Mouse (Mus musculus) ES-Bruce4 (cell line): ENCODE results near the gene Pcbp4. TPM values are rescaled to one million over a fixed set of nuclear protein-coding genes. Genes with fewer than 3 reads are reported as not detected.

Experiments
- H3K27ac ChIP-seq: 2 replicates; pipeline ENCODE4 v1.5.1; 2012; ENCODE audit warnings: low read length, inconsistent platforms; ENCODE audit not compliant: insufficient read depth
- H3K27me3 ChIP-seq: 2 replicates; pipeline ENCODE4 v1.6.1; 2012; ENCODE audit warnings: mild to moderate bottlenecking, low read length, inconsistent platforms; ENCODE audit not compliant: control insufficient read depth, poor library complexity, insufficient read depth, severe bottlenecking
- H3K36me3 ChIP-seq: 2 replicates; pipeline ENCODE4 v1.6.1; 2012; ENCODE audit warnings: inconsistent platforms, mild to moderate bottlenecking, low read length, moderate library complexity; ENCODE audit not compliant: control insufficient read depth, poor library complexity, insufficient read depth, severe bottlenecking
- H3K4me1 ChIP-seq: one replicate; pipeline ENCODE4 v1.8.1; 2011; ENCODE audit warnings: low read length; ENCODE audit not compliant: control insufficient read depth, insufficient read depth
- H3K4me3 ChIP-seq: 2 replicates; pipeline ENCODE4 v1.5.1; 2011; ENCODE audit warnings: low read depth, mild to moderate bottlenecking, low read length
- H3K9ac ChIP-seq: 2 replicates; pipeline ENCODE4 v1.6.1; 2012; ENCODE audit warnings: low read depth, mild to moderate bottlenecking, inconsistent platforms; ENCODE audit not compliant: poor library complexity, severe bottlenecking
- H3K9me3 ChIP-seq: replicated peaks from 2 replicates; pipeline ENCODE4 v1.6.1; 2012; ENCODE audit warnings: mild to moderate bottlenecking, low read length, inconsistent platforms; ENCODE audit not compliant: control insufficient read depth, poor library complexity, insufficient read depth, severe bottlenecking
- CTCF ChIP-seq: IDR thresholded peaks from one replicate; pipeline ENCODE4 v1.8.1; 2011; ENCODE audit warnings: low read depth, low read length
- EP300 ChIP-seq: IDR thresholded peaks from 2 replicates; pipeline ENCODE4 v1.6.1; 2011; ENCODE audit warnings: low read depth, low read length; ENCODE audit not compliant: insufficient read depth
- POLR2A ChIP-seq: IDR thresholded peaks from one replicate; pipeline ENCODE4 v1.8.1; 2011; ENCODE audit warnings: low read length; ENCODE audit not compliant: insufficient read depth
- polyA plus RNA-seq: library from polyadenylated mRNA; stranded (reverse); fragments of >200 nt; gene quantifications from 2 replicates; pipeline ENCODE4 v1.2.4, GENCODE M21; 2011; ENCODE audit warnings: low read depth; ENCODE audit not compliant: missing spikeins, insufficient read depth, insufficient read length

The Pcbp4 gene
- polyA plus RNA-seq, 1 experiment = 99.2 TPM

GRCm38 (mm10) chr9:106478101-106478500, 25.0 kb downstream of the Pcbp4 start:
- Histone ChIP-seq H3K36me3 (peaks cover 8% of the 10 kb centered on the region), H3K27me3 (no peaks in the 10 kb centered on the region), H3K4me3 (peak overlapping the region; percentile 96), H3K9ac (peak overlapping the region; percentile 86), H3K4me1 (peaks cover 2% of the 10 kb centered on the region), H3K9me3 (no peaks in the 10 kb centered on the region), H3K27ac (no peak overlapping the region)
- TF ChIP-seq EP300 (no peak), CTCF (no peak), POLR2A (no peak)

GRCm38 (mm10) chr9:106480541-106480940, 27.4 kb downstream of the Pcbp4 start:
- Histone ChIP-seq H3K4me1 (peaks cover 3% of the 10 kb centered on the region), H3K27ac (no peak overlapping the region), H3K4me3 (no peak overlapping the region), H3K9me3 (no peaks in the 10 kb centered on the region), H3K27me3 (no peaks in the 10 kb centered on the region), H3K9ac (no peak overlapping the region), H3K36me3 (peaks cover 8% of the 10 kb centered on the region)
- TF ChIP-seq CTCF (no peak), POLR2A (no peak), EP300 (no peak)

GRCm38 (mm10) chr9:106481075-106481474, 28.0 kb downstream of the Pcbp4 start:
- Histone ChIP-seq H3K9me3 (no peaks in the 10 kb centered on the region), H3K36me3 (peaks cover 8% of the 10 kb centered on the region), H3K27ac (no peak overlapping the region), H3K9ac (no peak overlapping the region), H3K4me3 (no peak overlapping the region), H3K27me3 (no peaks in the 10 kb centered on the region), H3K4me1 (peaks cover 3% of the 10 kb centered on the region)
- no peak for TF ChIP-seq POLR2A
- no peak for TF ChIP-seq CTCF
- TF ChIP-seq EP300 = no peak

GRCm38 (mm10) chr9:106481676-106482075, 28.6 kb downstream of the Pcbp4 start:
- Histone ChIP-seq H3K27me3 (no peaks in the 10 kb centered on the region), H3K9ac (no peak overlapping the region), H3K4me3 (no peak overlapping the region), H3K27ac (no peak overlapping the region), H3K4me1 (peaks cover 3% of the 10 kb centered on the region), H3K9me3 (no peaks in the 10 kb centered on the region), H3K36me3 (peaks cover 8% of the 10 kb centered on the region)
- TF ChIP-seq POLR2A (no peak), EP300 (no peak)

GRCm38 (mm10) chr9:106482578-106483115, 29.6 kb downstream of the Pcbp4 start:
- Histone ChIP-seq H3K9ac (no peak overlapping the region), H3K4me1 (peaks cover 3% of the 10 kb centered on the region), H3K27ac (no peak overlapping the region), H3K9me3 (no peaks in the 10 kb centered on the region), H3K27me3 (no peaks in the 10 kb centered on the region), H3K36me3 (peaks cover 8% of the 10 kb centered on the region), H3K4me3 (no peak overlapping the region)
- TF ChIP-seq POLR2A (no peak), CTCF (no peak), EP300 (no peak)

GRCm38 (mm10) chr9:106483136-106483535, 30.0 kb downstream of the Pcbp4 start:
- no peak overlapping the region for H3K27ac ChIP-seq
- H3K4me1 ChIP-seq = peaks cover 3% of the 10 kb centered on the region
- no peaks in the 10 kb centered on the region for H3K9me3 ChIP-seq
- H3K4me3 ChIP-seq = no peak overlapping the region
- TF ChIP-seq EP300 = no peak
- no peak for TF ChIP-seq CTCF
- no peak for TF ChIP-seq POLR2A
- no peaks in the 10 kb centered on the region for H3K27me3 ChIP-seq
- H3K36me3 ChIP-seq = peaks cover 8% of the 10 kb centered on the region
- no peak overlapping the region for H3K9ac ChIP-seq
